Mouse (Mus musculus) heart, postnatal 10 days (tissue): ENCODE data around the gene Meis1. TPM values are rescaled to one million over a fixed set of nuclear protein-coding genes. Genes with fewer than 3 reads are reported as not detected.

Experiments
- DNase-seq, 2 experiments: peaks; one replicate each; pipeline ENCODE4 v3.0.0; 2021
- intact Hi-C: fragments of 180-260 bp; cut with DNase I; formaldehyde crosslinking; loops from one replicate; pipeline ENCODE4 v1.15.1; 2025
- total RNA-seq, 2 experiments: library from RNA; stranded (reverse); gene quantifications; 2 replicates each; pipeline ENCODE4 v1.2.3; 2021

The Meis1 gene
- total RNA-seq, 2 experiments from 2014 or later = 26.9 to 44.1 TPM

DNA sequence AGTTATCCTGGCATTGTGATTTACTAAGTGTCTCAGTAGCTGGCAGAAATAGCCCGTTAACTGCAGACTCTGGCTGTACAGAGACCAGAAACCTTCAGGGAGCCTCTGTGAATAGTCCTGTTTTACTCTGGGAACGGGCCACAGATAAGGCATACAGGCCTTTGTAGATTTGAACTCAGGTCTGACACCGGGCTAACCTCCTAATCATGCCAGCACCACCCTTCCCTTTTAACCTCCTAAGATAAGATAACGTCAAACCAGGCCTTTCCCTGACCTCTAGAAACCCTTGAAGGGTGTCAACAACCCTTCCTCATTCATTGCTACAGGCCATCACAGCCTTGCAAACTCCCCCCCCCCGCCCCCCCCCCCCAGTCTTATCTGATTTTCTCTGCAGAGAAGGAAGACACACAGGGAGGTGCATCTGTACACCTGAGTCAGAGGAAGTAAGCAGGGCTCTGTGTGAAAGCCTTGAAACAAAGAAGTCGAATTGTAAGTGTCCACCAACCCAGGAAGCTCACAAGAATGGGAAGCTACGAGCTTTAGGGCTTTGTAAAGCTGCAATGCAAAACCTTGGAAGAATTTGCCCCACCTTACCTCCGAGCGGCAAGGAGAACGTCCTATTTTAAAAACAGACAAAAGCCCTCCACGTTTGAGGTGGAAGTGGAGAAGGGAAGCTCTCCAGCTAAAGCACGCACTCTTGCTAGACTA lies 61.5 kb downstream of the Meis1 start:
- peak in 1 of 2 experiments; percentile 35 for DNase-seq
- intact Hi-C loops = loop anchor here (1.0 to 5.0 kb wide), 2 partner anchors 60 to 80 kb away; no protein-coding TSS in a partner anchor

DNA sequence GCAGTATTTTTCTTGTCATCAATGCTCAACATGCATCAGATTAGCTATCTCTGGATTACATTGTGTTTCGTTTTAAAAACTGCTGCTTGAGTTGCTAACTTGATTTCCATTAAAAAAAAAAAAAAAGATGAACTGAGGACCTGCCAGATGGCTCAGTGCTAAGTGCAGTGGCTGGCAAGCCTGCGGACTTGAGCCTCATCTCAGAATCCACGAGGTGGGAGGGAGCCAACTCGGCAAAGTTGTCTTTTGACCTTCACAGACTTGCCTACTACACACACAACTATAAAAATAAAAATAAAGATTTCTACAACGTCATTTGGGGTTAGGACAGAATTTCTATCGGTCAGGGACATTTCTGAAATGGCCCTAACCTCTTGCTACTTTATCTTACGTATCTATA lies 62.8 kb downstream of the Meis1 start:
- DNase-seq = peak; percentile 63 to 67

DNA sequence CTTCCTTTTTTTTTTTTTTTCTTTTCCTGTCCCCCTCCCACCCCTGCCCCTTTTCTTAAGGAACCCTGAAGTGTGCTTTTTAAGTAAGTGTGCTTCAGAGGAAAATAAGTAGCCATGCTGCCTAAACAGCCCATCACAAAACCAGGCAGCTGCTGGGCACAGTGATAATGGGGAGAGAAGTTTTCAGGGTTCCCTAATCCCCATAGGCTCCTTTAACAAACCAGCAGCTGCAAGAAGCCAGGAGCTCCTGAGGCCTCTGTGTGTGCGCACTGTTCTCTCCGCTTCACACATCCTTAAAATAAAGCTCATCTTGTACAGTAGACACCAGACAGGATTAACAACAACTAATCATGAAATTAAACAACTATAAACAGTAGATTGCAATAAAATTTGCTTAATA lies 63.9 kb downstream of the Meis1 start:
- no peak for DNase-seq
- intact Hi-C loops = loop anchor here (5.0 kb wide), 1 partner anchor 78 kb away; no protein-coding TSS in a partner anchor

More for the DNA sequence above, 62.8 kb downstream of the Meis1 start:
- intact Hi-C loops = loop anchor here (5.0 kb wide), 1 partner anchor 79 kb away; no protein-coding TSS in a partner anchor

GRCm38 (mm10) chr11:18953892-18954291 lies 64.9 kb downstream of the Meis1 start:
- DNase-seq = no peak
- intact Hi-C loops = no loop called here

- no peak for DNase-seq
- intact Hi-C loops = loop anchor here (5.0 kb wide), 1 partner anchor 51 kb away; no protein-coding TSS in a partner anchor
Observed at GRCm38 (mm10) chr11:18948600-18949295, 70.0 kb downstream of the Meis1 start.

DNA sequence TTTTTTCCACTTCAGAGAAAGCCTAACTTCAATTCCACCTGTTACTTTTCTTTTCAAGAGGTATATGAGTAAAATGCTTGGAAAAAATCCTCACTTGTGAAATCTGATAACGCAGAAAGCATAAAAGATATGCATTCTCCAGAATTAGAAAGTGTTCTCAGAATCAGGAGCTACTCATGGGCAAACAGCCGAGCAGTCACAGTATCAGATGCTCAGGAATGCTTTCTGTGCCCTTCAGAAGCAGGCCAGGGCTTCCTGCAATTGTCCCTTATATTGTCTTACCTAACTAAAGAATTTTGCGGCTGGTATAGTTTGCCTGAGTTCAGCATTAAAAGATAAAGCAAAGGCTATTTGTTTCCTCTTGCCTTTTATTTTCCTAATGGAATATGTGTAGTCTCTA lies 71.4 kb downstream of the Meis1 start:
- intact Hi-C loops = loop anchor here (5.0 kb wide), 1 partner anchor 50 kb away; no protein-coding TSS in a partner anchor
- DNase-seq = peak; percentile 67 to 76

DNA sequence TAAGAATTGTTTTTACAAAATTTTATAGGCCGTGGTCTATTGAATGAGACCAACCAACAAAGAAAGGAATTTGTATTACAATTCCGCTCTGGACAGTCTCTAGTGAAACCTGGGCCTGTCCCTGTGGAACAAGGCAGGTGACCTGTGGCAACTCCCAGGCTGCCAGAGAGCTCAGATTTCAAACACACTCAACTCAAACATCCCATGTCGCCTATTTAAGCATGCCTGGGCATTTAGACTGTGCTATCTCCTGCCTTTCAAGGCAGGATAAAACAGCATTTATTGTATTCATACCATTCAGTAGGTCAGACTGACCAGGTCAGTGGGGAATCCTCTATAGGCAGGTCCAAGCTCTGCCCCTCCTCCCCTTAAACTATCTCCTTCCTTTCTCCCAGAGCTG lies 73.0 kb downstream of the Meis1 start:
- intact Hi-C loops = loop anchor here (5.0 kb wide), 1 partner anchor 48 kb away; no protein-coding TSS in a partner anchor
- peak in 1 of 2 experiments; percentile 58 for DNase-seq

GRCm38 (mm10) chr11:18944972-18945625 lies 73.7 kb downstream of the Meis1 start:
- intact Hi-C loops = loop anchor here (5.0 kb wide), 1 partner anchor 48 kb away; no protein-coding TSS in a partner anchor
- no peak for DNase-seq

GRCm38 (mm10) chr11:18944209-18944608 lies 74.6 kb downstream of the Meis1 start:
- DNase-seq = no peak
- intact Hi-C loops = no loop called here

- intact Hi-C loops = no loop called here
- DNase-seq = no peak
Observed at GRCm38 (mm10) chr11:18942990-18943389, 75.8 kb downstream of the Meis1 start.

- DNase-seq = peak in 1 of 2 experiments; percentile 29
- intact Hi-C loops = no loop called here
Observed at GRCm38 (mm10) chr11:18940916-18941315, 77.9 kb downstream of the Meis1 start.

GRCm38 (mm10) chr11:18934921-18935320 lies 83.9 kb downstream of the Meis1 start:
- DNase-seq = no peak
- intact Hi-C loops = no loop called here

GRCm38 (mm10) chr11:18931001-18931874 lies 87.5 kb downstream of the Meis1 start:
- intact Hi-C loops = no loop called here
- DNase-seq = no peak

DNA sequence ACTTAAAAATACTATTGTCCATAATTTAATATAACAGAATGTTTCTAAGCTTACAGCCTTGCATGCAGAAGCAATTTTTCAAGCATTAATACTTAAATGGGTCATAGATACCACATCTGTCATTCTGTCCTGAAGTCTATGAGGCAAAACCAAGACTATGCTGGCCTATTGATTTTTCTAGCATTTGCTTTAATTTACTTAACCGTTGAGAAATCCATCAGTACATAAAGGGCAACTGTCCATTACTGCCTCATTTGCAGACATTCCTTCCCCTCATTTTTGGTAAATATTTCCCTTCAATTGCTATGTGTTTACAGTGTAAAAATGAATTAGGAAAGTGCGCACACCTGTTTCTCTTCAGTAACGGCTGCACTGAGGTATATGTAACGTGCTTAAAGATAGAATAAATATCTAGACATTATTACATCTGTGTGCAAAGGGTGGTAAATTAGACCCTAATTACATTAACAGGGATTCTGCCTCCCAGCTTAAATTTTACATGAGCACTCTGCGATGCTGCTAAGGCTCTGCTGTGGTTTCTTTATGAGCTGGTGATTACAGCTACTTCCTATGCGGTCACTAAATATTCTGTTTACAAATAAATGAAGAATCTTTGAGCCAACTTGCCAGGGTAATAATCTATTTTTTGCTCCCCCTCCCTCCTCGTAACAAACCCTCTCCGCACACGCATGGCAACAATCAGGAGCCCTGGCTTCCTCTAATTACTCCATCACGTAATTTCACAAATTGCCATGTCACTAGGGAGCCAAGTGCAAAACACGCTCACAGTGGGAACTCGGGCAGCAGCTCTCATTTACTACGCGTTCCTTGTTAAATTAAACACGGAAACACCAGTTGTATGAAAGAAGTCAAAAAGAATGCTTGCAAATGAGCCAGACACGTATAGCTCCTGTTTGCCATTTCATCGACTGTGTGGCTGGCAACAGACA lies 88.7 kb downstream of the Meis1 start:
- no peak for DNase-seq
- intact Hi-C loops = no loop called here

- intact Hi-C loops = no loop called here
- peak; percentile 74 to 86 for DNase-seq
Observed at GRCm38 (mm10) chr11:18927351-18927750, 91.4 kb downstream of the Meis1 start.

- intact Hi-C loops = no loop called here
- DNase-seq = no peak
Observed at GRCm38 (mm10) chr11:18926798-18927197, 92.0 kb downstream of the Meis1 start.

DNA sequence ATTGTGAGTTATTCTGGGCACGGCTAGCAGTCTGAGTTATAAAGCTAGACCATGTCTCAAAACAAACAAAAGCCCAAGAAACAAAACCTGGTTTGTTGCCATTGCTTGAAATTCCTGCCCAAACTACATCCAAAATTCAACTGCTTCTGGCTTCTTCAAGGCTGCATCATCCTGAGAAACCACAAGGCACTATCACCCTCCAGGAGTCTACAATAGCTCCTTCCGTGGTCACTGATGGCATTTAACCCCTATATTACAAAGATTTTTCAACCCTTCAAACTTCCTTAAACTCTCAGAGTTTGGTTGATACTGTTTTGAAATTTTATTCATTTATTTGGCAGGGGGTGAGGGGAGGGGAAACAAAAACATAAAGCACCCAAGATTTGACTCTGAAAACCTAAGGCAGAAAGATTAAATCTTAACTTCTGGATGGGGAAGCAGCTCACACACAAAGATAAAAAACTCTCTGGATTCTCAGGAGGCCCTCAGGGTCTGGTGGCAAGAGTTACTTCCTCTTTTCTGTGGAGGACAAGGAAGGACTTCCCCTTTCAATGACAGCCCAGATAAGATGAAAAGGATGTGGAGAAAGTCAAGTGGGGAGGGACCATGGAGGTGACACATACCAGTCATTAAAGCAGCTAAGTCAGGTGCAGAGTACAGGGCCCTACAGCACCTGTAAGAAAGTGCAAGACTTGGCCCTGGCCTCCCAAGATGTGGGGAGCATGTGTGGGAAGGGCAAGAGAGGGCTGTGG lies 94.0 kb downstream of the Meis1 start:
- DNase-seq = no peak
- intact Hi-C loops = no loop called here

DNA sequence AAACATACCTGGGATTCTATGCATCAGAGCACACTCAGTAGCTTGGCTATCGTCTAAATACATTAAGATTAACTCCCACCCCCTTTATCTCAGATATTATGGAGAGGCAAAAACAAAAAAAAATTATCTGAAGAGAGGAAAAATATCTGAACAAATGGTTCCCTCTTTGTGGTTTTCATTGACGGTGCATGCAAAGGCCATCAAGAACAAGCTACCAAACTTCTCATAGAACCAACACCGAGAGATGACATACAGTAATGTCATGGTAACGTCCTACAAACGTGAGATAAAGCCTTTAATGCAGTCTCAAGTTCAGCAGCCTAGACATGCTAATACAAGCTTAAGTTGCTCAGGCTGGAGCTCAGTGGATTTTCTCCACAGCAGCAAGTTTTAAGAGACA lies 95.5 kb downstream of the Meis1 start:
- intact Hi-C loops = no loop called here
- no peak for DNase-seq
